Mouse (Mus musculus): ENCODE measurements around the gene Polr3gl. TPM values are rescaled to one million over a fixed set of nuclear protein-coding genes. Genes with fewer than 3 reads are reported as not detected.

The Polr3gl gene
- 21.5 and 29.5 TPM in 2 replicates for polyA plus RNA-seq (2014; fragmentation: Nextera tagmentation; extraction: Ambion mirVana)

DNA sequence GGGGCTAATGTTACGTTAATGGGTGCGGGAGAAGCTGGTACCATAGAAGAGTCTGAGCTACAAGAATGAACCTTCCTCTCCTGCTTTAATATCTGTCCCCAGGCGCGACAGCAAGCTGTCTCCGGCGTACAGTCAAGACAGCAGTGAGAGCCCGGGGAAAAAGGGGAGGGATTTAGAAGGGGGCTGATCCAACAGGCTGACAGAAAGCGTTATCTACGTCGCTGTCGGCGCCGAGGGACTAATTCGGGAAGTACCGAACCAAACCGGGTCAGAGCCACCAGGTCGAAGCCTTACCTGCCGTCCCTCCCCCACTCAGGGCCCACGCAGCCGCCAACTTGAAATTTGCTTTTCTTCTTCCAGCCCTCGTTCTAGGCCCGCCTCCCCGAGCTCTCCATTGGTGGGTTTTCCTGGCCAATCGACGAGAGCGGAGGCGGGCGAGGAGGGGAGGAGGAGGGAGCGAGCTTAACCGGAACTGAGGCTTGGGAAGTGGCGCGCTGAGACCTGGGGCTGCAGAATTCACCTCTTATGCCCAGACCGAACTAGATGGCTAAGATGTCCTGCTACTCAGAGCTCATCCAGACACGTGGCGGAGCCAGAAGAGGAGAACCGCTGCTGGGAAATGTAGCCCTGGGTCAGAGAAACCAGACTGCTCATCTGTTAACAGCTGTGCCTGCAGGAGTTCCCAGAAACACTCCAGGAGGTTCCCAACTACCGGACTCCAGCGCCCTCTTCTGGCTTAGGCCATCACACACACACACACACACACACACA lies at the start of gene Polr3gl:
TSS of gene Polr3gl (minus strand) at position 392 of the 771 bp plus-strand sequence.
- Histone ChIP-seq H3K27me3 (ENCODE audit: control insufficient read depth, insufficient read depth, low read length) (no peaks in the 10 kb centered on the region), H3K27ac (ENCODE audit: low read length) (peak within 1 kb of the TSS; percentile 66; the same call in 1 of the 2 replicates), H3K9ac (replicated peaks; ENCODE audit: low read depth, low read length) (peak within 1 kb of the TSS; percentile 62), H3K4me2 (replicated peaks; ENCODE audit: low read depth, low read length) (peak within 1 kb of the TSS; percentile 75), H3K4me3 (ENCODE audit: low read depth, low read length) (peak within 1 kb of the TSS; percentile 56), H3K4me1 (ENCODE audit: control insufficient read depth, insufficient read depth, low read length) (peaks cover 21% of the 10 kb centered on the region; the same call in 1 of the 2 replicates), H3K36me3 (ENCODE audit: control insufficient read depth, insufficient read depth, low read length) (no peaks in the 10 kb centered on the region), H3K9me3 (ENCODE audit: control insufficient read depth, low read depth, low read length) (no peaks in the 10 kb centered on the region)
- peak; percentile 89 for ATAC-seq (ENCODE audit: insufficient number of reproducible peaks, insufficient read depth, low FRiP score, low read depth)
- under 1% methylated on average over 37 of the region's 38 CpGs for WGBS

DNA sequence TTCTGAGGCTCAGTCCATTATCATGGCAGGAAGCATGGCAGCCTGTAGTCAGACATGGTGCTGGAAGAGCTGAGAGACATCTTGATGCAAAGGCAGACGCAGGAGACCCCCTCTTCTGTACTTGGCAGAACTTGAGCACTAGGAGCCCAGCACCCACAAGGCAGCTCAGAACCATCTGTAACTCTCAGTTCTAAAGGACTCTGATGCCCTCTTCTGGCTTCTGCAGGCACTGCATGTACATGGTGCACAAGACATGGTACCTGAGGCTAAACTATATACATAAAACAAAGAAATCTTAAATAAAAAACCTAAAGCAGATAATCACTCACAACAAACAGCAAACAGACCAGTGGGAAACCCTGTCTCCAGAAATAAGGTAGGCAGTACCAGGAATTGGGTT lies 45.2 kb upstream of the Polr3gl start:
- Histone ChIP-seq H3K4me3 (ENCODE audit: low read depth, low read length) (no peak overlapping the region), H3K9me3 (ENCODE audit: control insufficient read depth, low read depth, low read length) (no peaks in the 10 kb centered on the region), H3K4me1 (ENCODE audit: control insufficient read depth, insufficient read depth, low read length) (peaks cover 10% of the 10 kb centered on the region), H3K4me2 (replicated peaks; ENCODE audit: low read depth, low read length) (no peak overlapping the region), H3K9ac (replicated peaks; ENCODE audit: low read depth, low read length) (no peak overlapping the region), H3K36me3 (ENCODE audit: control insufficient read depth, insufficient read depth, low read length) (peaks cover 36% of the 10 kb centered on the region), H3K27me3 (ENCODE audit: control insufficient read depth, insufficient read depth, low read length) (no peaks in the 10 kb centered on the region), H3K27ac (ENCODE audit: low read length) (no peak overlapping the region)
- WGBS, result 86% methylated on average over 1 of the region's 1 CpGs
- ATAC-seq (ENCODE audit: insufficient number of reproducible peaks, insufficient read depth, low FRiP score, low read depth), result no peak

- peak overlapping the region; percentile 43; the same call in 1 of the 2 replicates for H3K9ac ChIP-seq (replicated peaks; ENCODE audit: low read depth, low read length)
- H3K36me3 ChIP-seq (ENCODE audit: control insufficient read depth, insufficient read depth, low read length), result peaks cover 44% of the 10 kb centered on the region
- no peak for ATAC-seq (ENCODE audit: insufficient number of reproducible peaks, insufficient read depth, low FRiP score, low read depth)
- no peak overlapping the region for H3K27ac ChIP-seq (ENCODE audit: low read length)
- WGBS, result 69% methylated on average over 11 of the region's 11 CpGs
- H3K4me1 ChIP-seq (ENCODE audit: control insufficient read depth, insufficient read depth, low read length), result peaks cover 10% of the 10 kb centered on the region
- no peaks in the 10 kb centered on the region for H3K27me3 ChIP-seq (ENCODE audit: control insufficient read depth, insufficient read depth, low read length)
- H3K4me2 ChIP-seq (replicated peaks; ENCODE audit: low read depth, low read length), result peak overlapping the region; percentile 54
- H3K9me3 ChIP-seq (ENCODE audit: control insufficient read depth, low read depth, low read length), result no peaks in the 10 kb centered on the region
- H3K4me3 ChIP-seq (ENCODE audit: low read depth, low read length), result peak overlapping the region; percentile 45
Observed at GRCm38 (mm10) chr3:96636448-96636847, 42.5 kb upstream of the Polr3gl start.

- WGBS, result 8% methylated on average over 15 of the region's 15 CpGs
Observed at GRCm38 (mm10) chr3:96635906-96636305, 41.9 kb upstream of the Polr3gl start.

DNA sequence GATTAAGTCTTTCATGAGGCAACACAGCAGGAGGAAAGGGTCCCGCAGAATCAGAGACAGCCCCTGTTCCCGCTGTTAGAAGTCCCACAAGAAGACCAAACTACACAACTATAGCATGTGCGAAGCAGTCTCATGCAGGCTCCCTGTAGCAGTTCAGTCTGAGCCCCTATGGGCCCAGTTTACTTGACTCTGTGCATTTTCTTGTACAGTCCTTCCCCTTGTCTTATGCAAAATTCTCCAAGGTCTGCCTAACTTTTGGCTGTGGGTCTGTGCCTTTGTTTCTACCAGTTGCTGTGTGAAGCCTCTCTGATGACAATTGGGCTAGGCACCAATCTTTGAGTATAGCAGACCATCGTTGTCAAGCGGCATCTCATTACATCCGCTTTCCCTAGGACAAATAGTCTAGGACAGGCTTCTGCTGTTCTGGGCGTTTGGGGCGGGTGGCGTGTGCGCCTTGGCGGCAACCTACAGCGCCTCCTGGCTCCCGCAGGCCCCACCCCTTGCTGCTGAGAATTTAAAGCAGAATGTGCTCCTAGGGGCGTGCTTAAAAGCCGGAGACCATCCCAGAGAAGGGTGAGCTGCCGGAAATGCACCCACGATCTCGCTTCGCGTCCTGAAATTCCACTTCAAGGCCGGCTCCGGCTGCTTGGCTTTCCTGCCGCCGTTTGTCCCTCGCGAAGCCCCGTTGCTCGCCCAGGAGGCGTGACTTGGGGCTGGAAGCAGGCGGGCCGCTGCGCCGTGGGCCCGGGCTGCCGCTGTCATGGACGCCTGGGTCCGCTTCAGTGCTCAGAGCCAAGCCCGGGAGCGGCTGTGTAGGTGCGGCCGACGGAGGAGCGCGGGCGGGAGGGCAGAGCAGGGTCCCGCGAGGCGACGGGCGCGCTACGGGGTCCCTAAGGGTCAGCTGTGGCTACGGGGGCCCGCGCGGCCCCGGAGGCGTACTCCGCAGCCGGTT lies 41.2 kb upstream of the Polr3gl start, which contains the start of the genes Pex11b and Gm42957:
TSS of gene Pex11b (plus strand) at position 449 of the 952 bp plus-strand sequence.
TSS of gene Gm42957 (plus strand) at position 547 of the 952 bp plus-strand sequence.
- Histone ChIP-seq H3K27ac (ENCODE audit: low read length) (peak within 1 kb of the TSS; percentile 82), H3K27me3 (ENCODE audit: control insufficient read depth, insufficient read depth, low read length) (no peaks in the 10 kb centered on the region), H3K4me1 (ENCODE audit: control insufficient read depth, insufficient read depth, low read length) (peaks cover 12% of the 10 kb centered on the region), H3K4me2 (replicated peaks; ENCODE audit: low read depth, low read length) (peak within 1 kb of the TSS; percentile 54), H3K36me3 (ENCODE audit: control insufficient read depth, insufficient read depth, low read length) (peaks cover 42% of the 10 kb centered on the region), H3K9me3 (ENCODE audit: control insufficient read depth, low read depth, low read length) (no peaks in the 10 kb centered on the region), H3K9ac (replicated peaks; ENCODE audit: low read depth, low read length) (peak within 1 kb of the TSS; percentile 43), H3K4me3 (ENCODE audit: low read depth, low read length) (peak within 1 kb of the TSS; percentile 45)
- ATAC-seq (ENCODE audit: insufficient number of reproducible peaks, insufficient read depth, low FRiP score, low read depth), result peak; percentile 93
- WGBS, result 2% methylated on average over 60 of the region's 60 CpGs

More at GRCm38 (mm10) chr3:96635906-96636305, 41.9 kb upstream of the Polr3gl start:
- Histone ChIP-seq H3K4me3 (ENCODE audit: low read depth, low read length) (peak overlapping the region; percentile 45), H3K4me2 (replicated peaks; ENCODE audit: low read depth, low read length) (peak overlapping the region; percentile 54), H3K4me1 (ENCODE audit: control insufficient read depth, insufficient read depth, low read length) (peaks cover 10% of the 10 kb centered on the region), H3K9me3 (ENCODE audit: control insufficient read depth, low read depth, low read length) (no peaks in the 10 kb centered on the region), H3K27ac (ENCODE audit: low read length) (peak overlapping the region; percentile 82; the same call in 1 of the 2 replicates), H3K36me3 (ENCODE audit: control insufficient read depth, insufficient read depth, low read length) (peaks cover 43% of the 10 kb centered on the region), H3K27me3 (ENCODE audit: control insufficient read depth, insufficient read depth, low read length) (no peaks in the 10 kb centered on the region), H3K9ac (replicated peaks; ENCODE audit: low read depth, low read length) (peak overlapping the region; percentile 43)
- ATAC-seq (ENCODE audit: insufficient number of reproducible peaks, insufficient read depth, low FRiP score, low read depth), result no peak

DNA sequence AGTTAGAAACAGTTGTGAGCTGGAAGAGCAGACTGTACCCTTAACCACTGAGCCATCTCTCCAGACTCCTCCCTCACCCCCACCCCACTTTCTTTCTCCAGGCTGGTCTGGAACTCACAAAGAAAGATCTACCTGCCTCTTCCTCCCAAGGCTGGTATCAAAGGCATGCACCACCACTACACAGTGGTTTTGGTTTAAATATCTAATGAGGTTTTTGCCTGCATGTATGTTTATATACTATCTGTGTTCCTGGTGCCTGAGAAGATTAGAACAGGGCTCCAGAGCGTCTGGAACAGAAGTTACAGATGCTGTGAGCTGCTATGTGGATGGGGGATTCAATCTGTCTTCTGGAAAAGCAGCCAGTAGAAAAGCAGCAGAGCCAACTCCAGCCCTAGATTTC lies 40.0 kb upstream of the Polr3gl start:
- Histone ChIP-seq H3K4me2 (replicated peaks; ENCODE audit: low read depth, low read length) (no peak overlapping the region), H3K4me1 (ENCODE audit: control insufficient read depth, insufficient read depth, low read length) (peaks cover 12% of the 10 kb centered on the region), H3K9me3 (ENCODE audit: control insufficient read depth, low read depth, low read length) (no peaks in the 10 kb centered on the region), H3K9ac (replicated peaks; ENCODE audit: low read depth, low read length) (no peak overlapping the region), H3K4me3 (ENCODE audit: low read depth, low read length) (no peak overlapping the region), H3K36me3 (ENCODE audit: control insufficient read depth, insufficient read depth, low read length) (peaks cover 31% of the 10 kb centered on the region), H3K27me3 (ENCODE audit: control insufficient read depth, insufficient read depth, low read length) (no peaks in the 10 kb centered on the region), H3K27ac (ENCODE audit: low read length) (no peak overlapping the region)
- no peak for ATAC-seq (ENCODE audit: insufficient number of reproducible peaks, insufficient read depth, low FRiP score, low read depth)
- 72% methylated on average over 1 of the region's 1 CpGs for WGBS

- H3K9me3 ChIP-seq (ENCODE audit: control insufficient read depth, low read depth, low read length), result no peaks in the 10 kb centered on the region
- no peak overlapping the region for H3K4me3 ChIP-seq (ENCODE audit: low read depth, low read length)
- ATAC-seq (ENCODE audit: insufficient number of reproducible peaks, insufficient read depth, low FRiP score, low read depth), result no peak
- no peak overlapping the region for H3K4me2 ChIP-seq (replicated peaks; ENCODE audit: low read depth, low read length)
- no peak overlapping the region for H3K27ac ChIP-seq (ENCODE audit: low read length)
- H3K4me1 ChIP-seq (ENCODE audit: control insufficient read depth, insufficient read depth, low read length), result peaks cover 12% of the 10 kb centered on the region
- H3K36me3 ChIP-seq (ENCODE audit: control insufficient read depth, insufficient read depth, low read length), result peaks cover 21% of the 10 kb centered on the region
- H3K9ac ChIP-seq (replicated peaks; ENCODE audit: low read depth, low read length), result no peak overlapping the region
- H3K27me3 ChIP-seq (ENCODE audit: control insufficient read depth, insufficient read depth, low read length), result no peaks in the 10 kb centered on the region
Observed at GRCm38 (mm10) chr3:96632058-96632457, 38.1 kb upstream of the Polr3gl start.
